Mouse (Mus musculus) intestine, embryonic 15.5 days (tissue): ENCODE measurements around the gene Stat3. TPM values are rescaled to one million over a fixed set of nuclear protein-coding genes. Genes with fewer than 3 reads are reported as not detected.

Experiments used
- ATAC-seq: fragments of 200-750 bp; cut with Nextera tagmentation; 2 replicates; pipeline ENCODE4 v1.8.0; 2017; ENCODE audit warnings: moderate TSS enrichment, moderate library complexity
- H3K27ac ChIP-seq: fragments of 300-500 bp; sonication (generic); 2 replicates; pipeline ENCODE4 v1.5.1; 2015; ENCODE audit warnings: mild to moderate bottlenecking, inconsistent platforms
- H3K27me3 ChIP-seq: fragments of 300-500 bp; sonication (generic); replicated peaks from 2 replicates; pipeline ENCODE4 v1.6.1; 2015; ENCODE audit warnings: inconsistent platforms
- H3K36me3 ChIP-seq: fragments of 300-500 bp; sonication (generic); 2 replicates; pipeline ENCODE4 v1.6.1; 2015; ENCODE audit warnings: inconsistent platforms
- H3K4me1 ChIP-seq: fragments of 300-500 bp; sonication (generic); replicated peaks from 2 replicates; pipeline ENCODE4 v1.6.1; 2015; ENCODE audit warnings: inconsistent platforms
- H3K4me2 ChIP-seq: fragments of 300-500 bp; sonication (generic); replicated peaks from 2 replicates; pipeline ENCODE4 v1.6.1; 2015; ENCODE audit warnings: mild to moderate bottlenecking, inconsistent platforms
- H3K4me3 ChIP-seq: fragments of 300-500 bp; sonication (generic); replicated peaks from 2 replicates; pipeline ENCODE4 v1.5.1; 2015; ENCODE audit warnings: inconsistent platforms
- H3K9ac ChIP-seq: fragments of 300-500 bp; sonication (generic); 2 replicates; pipeline ENCODE4 v1.6.1; 2015; ENCODE audit warnings: inconsistent platforms
- H3K9me3 ChIP-seq: fragments of 300-500 bp; sonication (generic); 2 replicates; pipeline ENCODE4 v1.6.1; 2016; ENCODE audit warnings: inconsistent platforms
- WGBS: fragments of 180-500 bp; shearing (Covaris S2); methylation state at CpG from one replicate; pipeline ENCODE4 v1.1.7; 2015; 5-methylcytosine and 5-hydroxymethylcytosine counted together
- polyA plus RNA-seq: library from polyadenylated mRNA; unstranded; fragments of >200 nt; fragmentation: Nextera tagmentation; extraction: Ambion mirVana; gene quantifications from 2 replicates; pipeline ENCODE4 v1.2.1, GENCODE M21; 2015

Stat3 gene
- polyA plus RNA-seq, 1 experiment from 2014 or later: 45.8 TPM

GRCm38 (mm10) chr11:100962371-100962911 lies 23.1 kb upstream of the Stat3 start:
- 0 out of 2 replicates have a peak, but pooled peaks have one; percentile 16 for ATAC-seq
- H3K27me3 ChIP-seq: peaks cover 15% of the 10 kb centered on the region
- 0 out of 2 replicates have a peak overlapping the region, but pooled peaks have one; percentile 19 for H3K4me2 ChIP-seq
- 0 out of 2 replicates have a peak, but pooled peaks cover 4% of the 10 kb centered on the region for H3K36me3 ChIP-seq
- WGBS: 52% methylated on average over 9 of the region's 9 CpGs
- H3K4me1 ChIP-seq: peaks cover 56% of the 10 kb centered on the region
- H3K9ac ChIP-seq: no peak overlapping the region
- peak overlapping the region; percentile 66 for H3K27ac ChIP-seq
- H3K9me3 ChIP-seq: no peaks in the 10 kb centered on the region
- H3K4me3 ChIP-seq: no peak overlapping the region

DNA sequence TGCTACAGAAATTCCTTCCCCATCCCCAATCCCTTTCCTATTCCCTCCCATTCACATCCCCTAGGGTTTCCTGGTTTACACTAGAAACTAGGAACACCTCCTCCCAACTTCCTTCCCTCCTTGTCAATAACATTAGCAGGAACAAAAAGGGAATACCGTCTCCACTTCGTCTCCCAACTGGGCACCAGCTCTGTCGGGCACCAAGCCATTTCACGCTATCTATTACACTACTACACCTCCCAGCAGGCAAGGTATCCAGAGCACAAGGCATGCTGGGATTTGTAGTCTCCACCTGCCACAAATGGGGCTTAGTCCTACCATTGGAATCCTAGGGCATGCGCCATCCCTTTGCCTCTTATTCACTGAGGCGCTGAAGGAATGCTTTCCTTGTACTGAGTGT lies 21.2 kb upstream of the Stat3 start:
- Histone ChIP-seq H3K27me3 (peaks cover 15% of the 10 kb centered on the region), H3K4me1 (peaks cover 47% of the 10 kb centered on the region), H3K4me2 (no peak overlapping the region; the same call in 1 of the 2 replicates), H3K36me3 (0 out of 2 replicates have a peak, but pooled peaks cover 7% of the 10 kb centered on the region), H3K27ac (no peak overlapping the region), H3K9ac (no peak overlapping the region), H3K9me3 (no peaks in the 10 kb centered on the region), H3K4me3 (no peak overlapping the region)
- ATAC-seq: peak; percentile 51; the same call in 1 of the 2 replicates
- 25% methylated on average over 6 of the region's 6 CpGs for WGBS

- Histone ChIP-seq H3K27me3 (peaks cover 15% of the 10 kb centered on the region), H3K27ac (peak overlapping the region; percentile 67; the same call in 1 of the 2 replicates), H3K4me3 (no peak overlapping the region), H3K9ac (no peak overlapping the region), H3K4me2 (peak overlapping the region; percentile 43), H3K9me3 (no peaks in the 10 kb centered on the region), H3K36me3 (0 out of 2 replicates have a peak, but pooled peaks cover 7% of the 10 kb centered on the region), H3K4me1 (peaks cover 47% of the 10 kb centered on the region)
- no peak for ATAC-seq
- WGBS: 28% methylated on average over 3 of the region's 3 CpGs
Observed at GRCm38 (mm10) chr11:100959826-100960225, 20.5 kb upstream of the Stat3 start.

DNA sequence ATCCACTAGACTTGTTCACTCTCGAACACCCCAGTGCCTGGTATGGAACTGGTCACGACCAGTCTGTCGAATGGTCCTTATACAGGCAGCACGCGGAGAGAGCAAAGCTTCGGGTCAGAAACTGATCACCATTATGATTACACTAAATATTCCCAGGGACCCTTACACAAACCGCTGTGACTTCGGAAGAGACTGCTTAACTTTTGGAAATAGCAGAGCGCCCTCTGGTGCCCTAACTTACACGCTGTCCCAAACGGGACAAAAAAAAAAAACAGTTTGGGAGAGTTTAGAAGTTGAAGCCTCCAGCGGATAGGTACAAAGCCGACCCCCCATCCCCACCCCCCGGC lies 20.1 kb upstream of the Stat3 start:
- ATAC-seq: no peak
- Histone ChIP-seq H3K4me2 (peak overlapping the region; percentile 43), H3K4me3 (peak overlapping the region; percentile 13), H3K9ac (no peak overlapping the region), H3K27ac (0 out of 2 replicates have a peak overlapping the region, but pooled peaks have one; percentile 67), H3K36me3 (0 out of 2 replicates have a peak, but pooled peaks cover 7% of the 10 kb centered on the region), H3K4me1 (peaks cover 47% of the 10 kb centered on the region), H3K9me3 (no peaks in the 10 kb centered on the region), H3K27me3 (peaks cover 15% of the 10 kb centered on the region)
- 4% methylated on average over 14 of the region's 14 CpGs for WGBS

DNA sequence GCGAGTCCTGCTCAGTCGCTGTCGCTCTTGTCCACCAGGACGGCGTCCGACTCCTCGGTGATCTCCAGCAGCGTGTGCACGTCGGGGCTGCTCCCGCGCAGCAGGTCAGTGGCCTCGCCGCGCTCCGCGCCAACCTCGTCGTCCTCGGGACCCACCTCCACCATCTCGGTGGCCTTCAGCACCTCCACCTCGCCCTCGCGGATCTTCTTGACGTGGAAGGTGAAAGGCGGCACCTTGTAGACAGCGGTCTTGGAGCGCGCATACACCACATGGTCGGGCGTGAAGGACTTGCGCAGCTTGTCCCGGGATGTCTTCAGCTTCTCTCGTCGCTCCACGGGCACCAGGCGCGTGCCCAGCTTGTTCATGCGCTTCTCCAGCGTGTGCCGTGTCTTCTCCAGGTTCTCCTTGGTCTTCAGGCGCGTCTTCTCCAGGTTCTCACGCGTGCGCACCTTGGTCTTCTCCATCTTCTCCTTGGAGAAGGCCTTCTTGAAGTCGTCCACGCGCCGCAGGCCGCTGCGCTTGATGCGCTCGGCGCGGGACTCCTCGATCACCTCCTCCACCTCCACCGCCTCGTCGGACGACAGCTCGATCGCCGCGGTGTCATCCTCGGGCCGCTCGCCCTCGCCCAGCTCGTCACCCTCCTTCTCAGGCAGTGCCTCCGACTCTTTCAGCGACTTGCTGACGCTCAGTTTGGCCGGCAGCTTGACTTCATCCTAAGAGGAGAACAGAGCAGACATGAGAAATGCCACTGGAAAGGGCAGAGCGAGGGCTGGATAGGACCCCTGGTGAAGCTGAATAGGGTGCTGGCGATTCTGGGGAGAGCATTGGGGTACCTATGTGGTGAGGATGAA lies 19.5 kb upstream of the Stat3 start:
- Histone ChIP-seq H3K9ac (no peak overlapping the region), H3K4me2 (peak overlapping the region; percentile 43), H3K4me3 (peak overlapping the region; percentile 13), H3K27ac (no peak overlapping the region), H3K27me3 (peaks cover 15% of the 10 kb centered on the region), H3K4me1 (peaks cover 41% of the 10 kb centered on the region), H3K9me3 (no peaks in the 10 kb centered on the region), H3K36me3 (0 out of 2 replicates have a peak, but pooled peaks cover 7% of the 10 kb centered on the region)
- WGBS: 28% methylated on average over 76 of the region's 76 CpGs
- ATAC-seq: no peak; the same call in 1 of the 2 replicates

GRCm38 (mm10) chr11:100957915-100958469 lies 18.7 kb upstream of the Stat3 start:
- H3K4me3 ChIP-seq: no peak overlapping the region
- peaks cover 36% of the 10 kb centered on the region for H3K4me1 ChIP-seq
- no peaks in the 10 kb centered on the region for H3K9me3 ChIP-seq
- H3K27ac ChIP-seq: no peak overlapping the region
- H3K27me3 ChIP-seq: peaks cover 15% of the 10 kb centered on the region
- H3K36me3 ChIP-seq: 0 out of 2 replicates have a peak, but pooled peaks cover 7% of the 10 kb centered on the region
- H3K9ac ChIP-seq: 0 out of 2 replicates have a peak overlapping the region, but pooled peaks have one; percentile 8
- peak overlapping the region; percentile 43; the same call in 1 of the 2 replicates for H3K4me2 ChIP-seq
- 43% methylated on average over 6 of the region's 6 CpGs for WGBS
- no peak for ATAC-seq

DNA sequence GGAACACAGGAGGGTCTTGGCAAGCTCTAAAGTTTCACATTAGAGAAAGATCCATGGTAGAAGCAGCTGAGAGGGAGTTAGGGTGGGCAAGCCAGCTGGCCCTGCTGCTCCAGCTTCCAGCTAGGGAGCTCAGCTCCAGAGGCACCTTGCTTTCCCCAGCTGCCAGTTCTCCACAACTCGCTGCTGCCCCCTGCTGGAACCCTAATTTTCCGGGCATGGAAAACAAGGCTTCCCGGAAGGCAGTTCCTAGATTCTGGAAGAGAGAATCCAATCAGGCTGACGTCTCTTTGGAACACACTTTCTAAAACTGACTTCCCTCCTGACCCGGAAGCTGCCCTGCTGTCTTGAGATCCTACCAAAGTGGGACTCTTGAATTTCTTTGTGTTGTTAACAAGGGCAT lies 17.9 kb upstream of the Stat3 start:
- 0 out of 2 replicates have a peak, but pooled peaks cover 7% of the 10 kb centered on the region for H3K36me3 ChIP-seq
- H3K9ac ChIP-seq: no peak overlapping the region
- H3K27ac ChIP-seq: no peak overlapping the region
- H3K4me2 ChIP-seq: no peak overlapping the region
- H3K9me3 ChIP-seq: no peaks in the 10 kb centered on the region
- H3K27me3 ChIP-seq: peaks cover 15% of the 10 kb centered on the region
- H3K4me1 ChIP-seq: peaks cover 31% of the 10 kb centered on the region
- no peak overlapping the region for H3K4me3 ChIP-seq
- ATAC-seq: no peak
- WGBS: 3% methylated on average over 5 of the region's 5 CpGs

- Histone ChIP-seq H3K27me3 (no peaks in the 10 kb centered on the region), H3K4me1 (0 out of 2 replicates have a peak, but pooled peaks cover 3% of the 10 kb centered on the region), H3K36me3 (no peaks in the 10 kb centered on the region), H3K4me2 (no peak overlapping the region), H3K9me3 (no peaks in the 10 kb centered on the region), H3K9ac (no peak overlapping the region), H3K4me3 (no peak overlapping the region), H3K27ac (no peak overlapping the region)
- no peak for ATAC-seq
- 100% methylated on average over 1 of the region's 1 CpGs for WGBS
Observed at GRCm38 (mm10) chr11:100949540-100949939, 10.2 kb upstream of the Stat3 start.

- 51% methylated on average over 4 of the region's 4 CpGs for WGBS
- no peaks in the 10 kb centered on the region for H3K27me3 ChIP-seq
- H3K4me3 ChIP-seq: no peak overlapping the region
- H3K4me2 ChIP-seq: no peak overlapping the region
- H3K9me3 ChIP-seq: no peaks in the 10 kb centered on the region
- H3K36me3 ChIP-seq: no peaks in the 10 kb centered on the region
- no peak overlapping the region for H3K9ac ChIP-seq
- 0 out of 2 replicates have a peak, but pooled peaks cover 3% of the 10 kb centered on the region for H3K4me1 ChIP-seq
- no peak for ATAC-seq
- H3K27ac ChIP-seq: no peak overlapping the region
Observed at GRCm38 (mm10) chr11:100948317-100948716, 9.0 kb upstream of the Stat3 start.

- H3K27me3 ChIP-seq: no peaks in the 10 kb centered on the region
- no peak overlapping the region for H3K4me2 ChIP-seq
- 0 out of 2 replicates have a peak, but pooled peaks cover 3% of the 10 kb centered on the region for H3K4me1 ChIP-seq
- H3K27ac ChIP-seq: no peak overlapping the region
- ATAC-seq: no peak
- no peak overlapping the region for H3K9ac ChIP-seq
- H3K4me3 ChIP-seq: no peak overlapping the region
- H3K36me3 ChIP-seq: no peaks in the 10 kb centered on the region
- no peaks in the 10 kb centered on the region for H3K9me3 ChIP-seq
Observed at GRCm38 (mm10) chr11:100947548-100947947, 8.2 kb upstream of the Stat3 start.

DNA sequence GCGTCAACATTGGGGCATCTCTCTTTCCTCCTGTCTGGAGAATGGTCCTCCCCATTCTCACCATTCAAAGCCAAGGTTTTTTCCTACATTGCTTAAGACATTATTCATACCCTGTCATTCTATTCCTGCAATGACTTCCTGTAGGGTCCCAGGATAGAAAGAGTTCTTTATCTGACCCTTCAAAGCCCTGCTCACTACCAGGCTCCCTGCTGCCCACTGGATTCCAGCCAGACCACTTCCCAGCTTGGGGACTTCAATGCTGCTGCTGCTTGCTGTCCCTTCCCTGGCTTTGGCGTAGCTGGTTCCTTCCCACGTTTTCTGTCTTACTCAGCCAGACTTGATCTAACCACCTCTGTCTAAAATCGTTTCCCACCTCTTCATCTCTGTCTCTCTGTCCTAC lies 7.5 kb upstream of the Stat3 start:
- no peak overlapping the region for H3K9ac ChIP-seq
- no peak for ATAC-seq
- no peaks in the 10 kb centered on the region for H3K27me3 ChIP-seq
- H3K4me3 ChIP-seq: no peak overlapping the region
- H3K4me2 ChIP-seq: no peak overlapping the region
- no peaks in the 10 kb centered on the region for H3K36me3 ChIP-seq
- no peaks in the 10 kb centered on the region for H3K4me1 ChIP-seq
- H3K9me3 ChIP-seq: no peaks in the 10 kb centered on the region
- 45% methylated on average over 4 of the region's 4 CpGs for WGBS
- no peak overlapping the region for H3K27ac ChIP-seq

GRCm38 (mm10) chr11:100942388-100942787 lies 3.0 kb upstream of the Stat3 start:
- ATAC-seq: no peak
- no peak overlapping the region for H3K4me3 ChIP-seq
- no peak overlapping the region for H3K4me2 ChIP-seq
- H3K9me3 ChIP-seq: no peaks in the 10 kb centered on the region
- 59% methylated on average over 1 of the region's 1 CpGs for WGBS
- no peaks in the 10 kb centered on the region for H3K27me3 ChIP-seq
- no peaks in the 10 kb centered on the region for H3K36me3 ChIP-seq
- no peak overlapping the region for H3K27ac ChIP-seq
- peaks cover 4% of the 10 kb centered on the region; the same call in 1 of the 2 replicates for H3K4me1 ChIP-seq
- H3K9ac ChIP-seq: no peak overlapping the region
